Mouse (Mus musculus) heart, embryonic 16.5 days (tissue): ENCODE data around the gene Olfr1394. TPM values are rescaled to one million over a fixed set of nuclear protein-coding genes. Genes with fewer than 3 reads are reported as not detected.

Source experiments
- ATAC-seq: fragments of 200-750 bp; cut with Nextera tagmentation; replicated peaks from 2 replicates; pipeline ENCODE4 v1.8.0; 2017; ENCODE audit warnings: moderate number of reproducible peaks; ENCODE audit not compliant: insufficient read depth, low FRiP score; ENCODE audit errors: extremely low read depth
- H3K27ac ChIP-seq: fragments of 300-500 bp; sonication (generic); 2 replicates; pipeline ENCODE4 v1.5.1; 2014; ENCODE audit warnings: mild to moderate bottlenecking, low read length, control low read depth, moderate library complexity
- H3K27me3 ChIP-seq: fragments of 300-500 bp; sonication (generic); 2 replicates; pipeline ENCODE4 v1.6.1; 2014; ENCODE audit warnings: low read length, mixed read lengths; ENCODE audit not compliant: control insufficient read depth, insufficient read depth
- H3K36me3 ChIP-seq: fragments of 300-500 bp; sonication (generic); 2 replicates; pipeline ENCODE4 v1.6.1; 2014; ENCODE audit not compliant: control insufficient read depth, insufficient read depth
- H3K4me1 ChIP-seq: fragments of 300-500 bp; sonication (generic); 2 replicates; pipeline ENCODE4 v1.6.1; 2014; ENCODE audit warnings: low read length, mixed read lengths; ENCODE audit not compliant: control insufficient read depth, insufficient read depth
- H3K4me2 ChIP-seq: fragments of 300-500 bp; sonication (generic); 2 replicates; pipeline ENCODE4 v1.6.1; 2014; ENCODE audit warnings: low read depth, mild to moderate bottlenecking, control low read depth, low read length
- H3K4me3 ChIP-seq: fragments of 300-500 bp; sonication (generic); 2 replicates; pipeline ENCODE4 v1.5.1; 2014; ENCODE audit warnings: mild to moderate bottlenecking, control low read depth, low read length
- H3K9ac ChIP-seq: fragments of 300-500 bp; sonication (generic); 2 replicates; pipeline ENCODE4 v1.6.1; 2014; ENCODE audit warnings: low read length, control low read depth
- H3K9me3 ChIP-seq: fragments of 300-500 bp; sonication (generic); replicated peaks from 2 replicates; pipeline ENCODE4 v1.6.1; 2016; ENCODE audit warnings: low read length; ENCODE audit not compliant: control insufficient read depth
- WGBS: fragments of 180-500 bp; shearing (Covaris S2); extraction: QIAGEN DNeasy Blood & Tissue Kit; methylation state at CpG from one replicate; pipeline ENCODE4 v1.1.7; 2014; 5-methylcytosine and 5-hydroxymethylcytosine counted together
- polyA plus RNA-seq: library from polyadenylated mRNA; unstranded; fragments of >200 nt; fragmentation: Nextera tagmentation; extraction: Ambion mirVana; gene quantifications from 2 replicates; pipeline ENCODE4 v1.2.1, GENCODE M21; 2015

Gene Olfr1394
- polyA plus RNA-seq, 1 experiment from 2014 or later = not detected

DNA sequence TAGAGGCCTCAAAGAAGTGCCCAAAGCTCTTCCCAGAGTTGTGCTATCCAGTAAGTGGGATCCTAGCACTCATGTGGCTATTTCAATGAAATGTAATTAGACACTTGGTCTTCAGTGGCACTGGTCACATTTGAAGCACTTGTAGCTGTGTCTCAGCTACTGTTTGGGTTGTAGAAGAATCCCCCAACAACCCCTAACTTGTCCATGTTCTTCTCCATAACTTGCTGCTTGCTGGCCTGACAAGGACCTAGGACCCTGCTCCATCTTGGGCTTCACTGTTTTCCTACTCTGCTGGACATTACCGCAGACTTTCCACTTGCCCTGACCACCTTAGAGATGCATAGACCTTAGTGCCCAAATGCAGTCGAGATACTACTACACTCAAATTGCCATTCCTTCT is 47.9 kb downstream of the Olfr1394 start:
- peaks cover 20% of the 10 kb centered on the region for H3K4me1 ChIP-seq
- H3K36me3 ChIP-seq = no peaks in the 10 kb centered on the region; the same call in 1 of the 2 replicates
- ATAC-seq = no peak
- WGBS = 35% methylated on average over 2 of the region's 2 CpGs
- H3K4me3 ChIP-seq = peak overlapping the region; percentile 93
- H3K27ac ChIP-seq = peak overlapping the region; percentile 100
- H3K9ac ChIP-seq = peak overlapping the region; percentile 98
- peak overlapping the region; percentile 93 for H3K4me2 ChIP-seq
- H3K9me3 ChIP-seq = no peaks in the 10 kb centered on the region
- H3K27me3 ChIP-seq = no peaks in the 10 kb centered on the region

DNA sequence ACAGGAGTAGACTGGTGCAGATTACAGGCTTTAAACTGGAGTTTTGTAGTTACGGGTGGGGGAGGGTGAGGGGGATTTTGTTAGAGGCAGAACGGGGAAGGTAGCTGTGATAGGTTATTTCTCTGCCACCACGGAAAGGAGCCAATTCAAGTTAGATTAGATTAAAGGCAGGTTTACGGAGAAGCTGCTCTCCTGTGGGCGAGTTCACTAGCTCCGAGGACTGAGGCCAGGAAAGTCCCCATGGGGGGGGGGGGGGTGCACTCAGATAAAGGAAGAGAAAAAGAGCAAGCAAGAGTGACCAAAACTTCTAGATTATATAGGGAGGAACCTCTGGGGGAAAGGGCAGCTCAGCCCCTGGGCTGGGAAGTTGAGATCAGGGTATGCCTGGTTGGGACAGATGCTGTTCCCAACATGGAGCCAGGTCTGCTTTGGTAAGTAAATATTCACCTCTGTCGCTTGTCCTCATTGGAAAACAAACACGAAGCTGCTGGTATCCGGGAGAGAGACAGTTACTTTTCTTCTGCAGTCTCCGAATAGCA is 48.4 kb downstream of the Olfr1394 start:
- Histone ChIP-seq H3K27ac (peak overlapping the region; percentile 100), H3K27me3 (no peaks in the 10 kb centered on the region), H3K9ac (peak overlapping the region; percentile 98), H3K4me2 (peak overlapping the region; percentile 93), H3K36me3 (no peaks in the 10 kb centered on the region; the same call in 1 of the 2 replicates), H3K4me1 (peaks cover 20% of the 10 kb centered on the region), H3K9me3 (no peaks in the 10 kb centered on the region), H3K4me3 (peak overlapping the region; percentile 93)
- WGBS = under 1% methylated on average over 10 of the region's 10 CpGs
- ATAC-seq = 0 out of 2 replicates have a peak, but pooled peaks have one; percentile 15

DNA sequence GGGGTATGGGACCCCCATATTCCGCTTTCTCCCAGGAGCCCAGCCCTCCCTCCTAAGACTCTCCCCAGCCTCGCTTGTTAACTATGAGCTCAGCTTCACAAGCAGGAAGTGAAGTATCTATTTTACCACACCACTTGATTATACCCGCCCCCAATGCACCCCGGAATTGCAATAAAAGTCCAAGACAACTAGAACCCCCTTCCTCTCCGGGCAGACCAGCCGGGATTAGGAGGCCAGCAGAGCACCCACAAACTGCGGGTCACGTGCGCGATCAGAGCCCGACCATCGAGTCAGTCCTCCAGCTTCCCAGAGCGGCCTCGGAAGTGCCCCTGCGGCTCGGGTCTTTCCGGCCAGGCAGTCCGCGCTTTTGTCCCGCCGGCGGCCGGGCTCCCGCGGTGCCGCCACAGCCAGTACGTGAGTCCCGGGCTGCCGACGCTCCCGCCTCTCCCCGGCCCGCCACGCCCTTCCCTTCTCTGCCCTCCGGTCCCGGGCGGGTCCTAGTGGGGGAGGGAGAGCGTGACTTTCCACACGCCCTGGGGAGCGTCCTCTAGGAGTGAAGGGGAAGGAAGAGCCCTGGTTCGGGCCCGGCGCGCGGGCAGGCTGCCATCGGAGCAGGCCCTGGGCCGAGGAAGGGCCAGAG is 49.1 kb downstream of the Olfr1394 start, which contains the start of gene Zfp62:
Gene Zfp62 (plus strand): TSS at position 164 of the 640 bp plus-strand sequence.
- peak within 1 kb of the TSS; percentile 98 for H3K9ac ChIP-seq
- H3K9me3 ChIP-seq = no peaks in the 10 kb centered on the region
- H3K27ac ChIP-seq = peak within 1 kb of the TSS; percentile 100
- WGBS = under 1% methylated on average over 46 of the region's 47 CpGs
- peak; percentile 92 for ATAC-seq
- H3K4me2 ChIP-seq = peak within 1 kb of the TSS; percentile 93
- no peaks in the 10 kb centered on the region for H3K27me3 ChIP-seq
- peaks cover 20% of the 10 kb centered on the region for H3K4me1 ChIP-seq
- H3K36me3 ChIP-seq = no peaks in the 10 kb centered on the region; the same call in 1 of the 2 replicates
- H3K4me3 ChIP-seq = peak within 1 kb of the TSS; percentile 93

DNA sequence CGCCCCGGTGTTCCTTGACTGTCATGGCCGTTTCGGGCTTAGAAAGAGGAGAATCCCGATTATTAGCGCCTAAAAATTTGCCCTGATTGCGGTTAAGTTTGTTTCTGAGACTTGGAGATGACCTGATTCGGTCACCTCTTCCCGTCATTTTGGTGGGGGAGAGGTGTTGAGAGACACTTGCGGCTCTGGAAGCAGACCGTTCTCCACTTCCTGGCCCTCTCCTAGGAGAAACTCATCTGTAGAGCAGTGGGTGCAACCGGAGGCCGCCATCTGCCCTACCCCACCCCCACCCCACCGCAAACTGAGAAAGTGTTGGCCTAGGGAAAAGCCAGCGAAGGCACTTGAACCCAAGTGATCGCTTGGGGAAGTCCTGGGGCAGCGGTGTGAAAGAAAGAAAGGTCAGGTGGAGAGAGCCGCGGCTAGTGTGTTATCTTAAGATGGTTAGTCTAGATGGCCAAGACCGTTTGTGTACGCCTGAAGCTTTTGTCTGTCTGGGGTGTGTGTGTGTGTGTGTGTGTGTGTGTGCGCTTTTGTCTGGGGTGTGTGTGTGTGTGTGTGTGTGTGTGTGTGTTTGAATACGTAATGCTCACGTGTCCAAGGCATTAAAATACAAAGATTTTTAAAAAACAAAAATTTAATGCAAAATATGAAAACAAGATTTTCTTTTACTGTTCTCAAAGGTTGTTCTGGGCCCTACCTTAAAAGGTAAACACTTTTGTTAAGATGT is 49.8 kb downstream of the Olfr1394 start:
- H3K4me3 ChIP-seq = peak overlapping the region; percentile 93
- no peaks in the 10 kb centered on the region for H3K27me3 ChIP-seq
- H3K9me3 ChIP-seq = no peaks in the 10 kb centered on the region
- H3K27ac ChIP-seq = peak overlapping the region; percentile 100
- no peaks in the 10 kb centered on the region; the same call in 1 of the 2 replicates for H3K36me3 ChIP-seq
- peak overlapping the region; percentile 93 for H3K4me2 ChIP-seq
- H3K9ac ChIP-seq = peak overlapping the region; percentile 98
- peak; percentile 62 for ATAC-seq
- peaks cover 20% of the 10 kb centered on the region for H3K4me1 ChIP-seq
- under 1% methylated on average over 24 of the region's 24 CpGs for WGBS

DNA sequence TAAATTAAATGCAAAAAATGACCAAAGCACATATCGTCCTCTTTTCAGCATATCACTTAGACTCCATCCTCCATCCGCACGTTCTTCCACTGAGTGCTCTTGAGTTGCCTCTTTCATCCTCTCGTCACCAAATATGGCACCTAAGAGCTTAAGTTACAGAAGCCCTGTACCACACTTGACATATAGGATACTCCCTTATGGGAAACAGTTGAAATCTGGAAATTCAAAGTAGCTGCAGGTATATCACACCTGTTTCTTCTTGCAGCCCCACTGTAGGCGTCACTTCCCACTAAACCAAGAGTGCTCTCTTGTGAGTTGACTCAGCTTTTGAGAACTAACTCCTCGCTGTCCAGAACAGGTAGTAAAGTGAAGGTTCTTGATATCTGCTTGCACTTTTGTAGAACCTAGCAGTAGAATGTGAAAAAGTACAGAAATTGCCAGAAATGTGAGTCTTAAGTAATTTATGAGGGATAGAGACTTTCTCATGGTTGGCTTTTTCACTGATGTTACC is 51.0 kb downstream of the Olfr1394 start:
- Histone ChIP-seq H3K9me3 (no peaks in the 10 kb centered on the region), H3K4me1 (peaks cover 24% of the 10 kb centered on the region), H3K9ac (no peak overlapping the region), H3K36me3 (no peaks in the 10 kb centered on the region; the same call in 1 of the 2 replicates), H3K4me3 (peak overlapping the region; percentile 93; the same call in 1 of the 2 replicates), H3K27ac (no peak overlapping the region), H3K4me2 (peak overlapping the region; percentile 93), H3K27me3 (no peaks in the 10 kb centered on the region)
- 60% methylated on average over 6 of the region's 6 CpGs for WGBS
- no peak for ATAC-seq

DNA sequence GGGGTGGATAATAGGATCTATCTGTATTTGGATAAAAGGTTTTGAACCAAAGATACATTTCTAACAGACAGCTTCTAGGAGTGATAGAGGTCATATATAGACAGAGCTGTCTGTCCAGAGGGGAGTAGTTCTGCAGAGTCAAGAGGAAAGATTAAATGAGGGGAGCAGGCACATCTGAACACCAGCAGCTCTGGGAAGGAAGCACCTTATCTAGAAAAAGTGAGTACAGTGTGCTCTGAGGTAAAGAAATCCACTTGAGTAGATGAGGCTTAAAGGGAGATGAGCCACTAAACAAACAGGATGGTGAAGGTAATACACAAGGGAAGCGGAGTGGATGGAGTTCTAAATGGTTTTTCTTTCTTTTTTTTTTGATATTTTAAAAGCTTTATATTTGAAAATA is 53.3 kb downstream of the Olfr1394 start:
- ATAC-seq = no peak
- peaks cover 18% of the 10 kb centered on the region for H3K4me1 ChIP-seq
- H3K9ac ChIP-seq = no peak overlapping the region
- H3K27ac ChIP-seq = no peak overlapping the region
- no peaks in the 10 kb centered on the region; the same call in 1 of the 2 replicates for H3K36me3 ChIP-seq
- H3K4me2 ChIP-seq = no peak overlapping the region
- no peak overlapping the region for H3K4me3 ChIP-seq
- WGBS = 97% methylated on average over 1 of the region's 1 CpGs
- H3K27me3 ChIP-seq = no peaks in the 10 kb centered on the region
- no peaks in the 10 kb centered on the region for H3K9me3 ChIP-seq

Other genes with a start within 250 kb of the Olfr1394 start
- gene Psme2b, start 208.2 kb upstream of the Olfr1394 start, polyA plus RNA-seq = 2.7 and 10.4 TPM in 2 replicates
- gene Olfr56, start 175.5 kb upstream of the Olfr1394 start, polyA plus RNA-seq = 0.07 TPM in 1 of 2 replicates, not detected in the other
- gene 9930111J21Rik1, start 175.0 kb upstream of the Olfr1394 start, polyA plus RNA-seq = 0.39 and 0.74 TPM in 2 replicates
- 0.10 and 0.13 TPM in 2 replicates for gene Gm12185, start 162.2 kb upstream of the Olfr1394 start, polyA plus RNA-seq
- gene Tgtp1, start 160.2 kb upstream of the Olfr1394 start, polyA plus RNA-seq = 2.2 and 6.3 TPM in 2 replicates
- 0.87 and 1.2 TPM in 2 replicates for gene 9930111J21Rik2, start 103.1 kb upstream of the Olfr1394 start, polyA plus RNA-seq
- 3.8 and 8.0 TPM in 2 replicates for gene Tgtp2, start 90.2 kb upstream of the Olfr1394 start, polyA plus RNA-seq
- 3.6 and 7.6 TPM in 2 replicates for gene Ifi47, start 77.8 kb upstream of the Olfr1394 start, polyA plus RNA-seq
- gene Olfr1396, start 39.5 kb upstream of the Olfr1394 start, polyA plus RNA-seq = 0.10 and 0.18 TPM in 2 replicates
- gene Olfr1395, start 12.1 kb upstream of the Olfr1394 start, polyA plus RNA-seq = not detected in 2 replicates
- gene Btnl9, start 32.8 kb downstream of the Olfr1394 start, polyA plus RNA-seq = 6.4 and 8.0 TPM in 2 replicates
- gene Zfp62, start 48.9 kb downstream of the Olfr1394 start, polyA plus RNA-seq = 28.3 and 30.0 TPM in 2 replicates
- 57.4 and 61.4 TPM in 2 replicates for gene Mgat1, start 89.8 kb downstream of the Olfr1394 start, polyA plus RNA-seq
- gene Olfr1393, start 123.9 kb downstream of the Olfr1394 start, polyA plus RNA-seq = 0.15 and 0.17 TPM in 2 replicates
- not detected in 2 replicates for gene Olfr1392, start 130.9 kb downstream of the Olfr1394 start, polyA plus RNA-seq
- gene Olfr10, start 150.4 kb downstream of the Olfr1394 start, polyA plus RNA-seq = not detected in 2 replicates
- gene Olfr1391, start 168.4 kb downstream of the Olfr1394 start, polyA plus RNA-seq = not detected in 2 replicates
- gene Olfr1390, start 180.8 kb downstream of the Olfr1394 start, polyA plus RNA-seq = not detected in 2 replicates